Mouse (Mus musculus): ENCODE data around the gene Me3. TPM values are rescaled to one million over a fixed set of nuclear protein-coding genes. Genes with fewer than 3 reads are reported as not detected.

The Me3 gene
- total RNA-seq, 2 experiments from 2014 or later: 0.26 TPM; not detected in 1

- no peak for ATAC-seq (replicated peaks; ENCODE audit: low FRiP score, poor library complexity, severe bottlenecking)
These were observed 224.4 kb downstream of the Me3 start for GRCm38 (mm10) chr7:89856440-89857217.

GRCm38 (mm10) chr7:89864769-89865168, 232.6 kb downstream of the Me3 start:
- no peak for ATAC-seq (replicated peaks; ENCODE audit: low FRiP score, poor library complexity, severe bottlenecking)

GRCm38 (mm10) chr7:89867221-89867620, 235.0 kb downstream of the Me3 start:
- no peak for ATAC-seq (replicated peaks; ENCODE audit: low FRiP score, poor library complexity, severe bottlenecking)

- ATAC-seq (replicated peaks; ENCODE audit: low FRiP score, poor library complexity, severe bottlenecking): no peak
These were observed 247.5 kb downstream of the Me3 start for GRCm38 (mm10) chr7:89879686-89880085.

- no peak for ATAC-seq (replicated peaks; ENCODE audit: low FRiP score, poor library complexity, severe bottlenecking)
These were observed 252.4 kb downstream of the Me3 start for GRCm38 (mm10) chr7:89884551-89884950.

GRCm38 (mm10) chr7:89891412-89891811, 259.2 kb downstream of the Me3 start:
- ATAC-seq (replicated peaks; ENCODE audit: low FRiP score, poor library complexity, severe bottlenecking): no peak

- ATAC-seq (replicated peaks; ENCODE audit: low FRiP score, poor library complexity, severe bottlenecking): no peak
These were observed 259.7 kb downstream of the Me3 start for GRCm38 (mm10) chr7:89891856-89892255.

GRCm38 (mm10) chr7:89903007-89903406, 270.8 kb downstream of the Me3 start:
- ATAC-seq (replicated peaks; ENCODE audit: low FRiP score, poor library complexity, severe bottlenecking): no peak

GRCm38 (mm10) chr7:89903442-89904343, 271.5 kb downstream of the Me3 start, which contains the start of gene Ccdc81:
Gene Ccdc81, minus strand, starts transcription at chr7:89903629.
- ATAC-seq (replicated peaks; ENCODE audit: low FRiP score, poor library complexity, severe bottlenecking): no peak

Other genes starting within 250 kb of the Me3 start
- gene Tmem135, start 228.2 kb upstream of the Me3 start, total RNA-seq (2015; ENCODE audit: low replicate concordance): 3.1 and 7.7 TPM in 2 replicates
- gene Tmem135, start 228.2 kb upstream of the Me3 start, total RNA-seq (2017; ENCODE audit: low replicate concordance): 0.98 and 10.3 TPM in 2 replicates
- gene Fzd4, start 228.0 kb upstream of the Me3 start, total RNA-seq (2015; ENCODE audit: low replicate concordance): 0.63 TPM in 1 of 2 replicates, not detected in the other
- 0.14 TPM in 1 of 2 replicates, not detected in the other for gene Fzd4, start 228.0 kb upstream of the Me3 start, total RNA-seq (2017; ENCODE audit: low replicate concordance)
- gene Prss23, start 105.2 kb upstream of the Me3 start, total RNA-seq (2015; ENCODE audit: low replicate concordance): not detected in 2 replicates
- gene Prss23, start 105.2 kb upstream of the Me3 start, total RNA-seq (2017; ENCODE audit: low replicate concordance): not detected in 2 replicates